Mouse (Mus musculus) forebrain, embryonic 11.5 days (tissue): ENCODE data around the gene Slc3a1. TPM values are rescaled to one million over a fixed set of nuclear protein-coding genes. Genes with fewer than 3 reads are reported as not detected.

ENCODE experiments used
- ATAC-seq: fragments of 200-750 bp; cut with Nextera tagmentation; replicated peaks from 2 replicates; pipeline ENCODE4 v1.8.0; 2017; ENCODE audit warnings: moderate TSS enrichment; ENCODE audit not compliant: low FRiP score
- DNase-seq: peaks from one replicate; pipeline ENCODE4 v3.0.0-alpha.2; 2017; ENCODE audit warnings: low spot score
- H3K27ac ChIP-seq: fragments of 300-500 bp; sonication (generic); 2 replicates; pipeline ENCODE4 v1.5.1; 2014; ENCODE audit warnings: low read depth, low read length
- H3K27me3 ChIP-seq: fragments of 300-500 bp; sonication (generic); 2 replicates; pipeline ENCODE4 v1.6.1; 2014; ENCODE audit warnings: mild to moderate bottlenecking, low read length, mixed read lengths; ENCODE audit not compliant: control insufficient read depth, insufficient read depth
- H3K36me3 ChIP-seq: fragments of 300-500 bp; sonication (generic); 2 replicates; pipeline ENCODE4 v1.6.1; 2014; ENCODE audit warnings: mild to moderate bottlenecking, low read length, moderate library complexity, mixed read lengths; ENCODE audit not compliant: control insufficient read depth, insufficient read depth
- H3K4me1 ChIP-seq: fragments of 300-500 bp; sonication (generic); replicated peaks from 2 replicates; pipeline ENCODE4 v1.6.1; 2014; ENCODE audit warnings: low read length, mixed read lengths; ENCODE audit not compliant: control insufficient read depth, insufficient read depth
- H3K4me2 ChIP-seq: fragments of 300-500 bp; sonication (generic); 2 replicates; pipeline ENCODE4 v1.6.1; 2014; ENCODE audit warnings: low read depth, mild to moderate bottlenecking, low read length, moderate library complexity, mixed read lengths; ENCODE audit not compliant: severe bottlenecking
- H3K4me3 ChIP-seq: fragments of 300-500 bp; sonication (generic); 2 replicates; pipeline ENCODE4 v1.5.1; 2014; ENCODE audit warnings: low read depth, low read length
- H3K9ac ChIP-seq: fragments of 300-500 bp; sonication (generic); 2 replicates; pipeline ENCODE4 v1.6.1; 2014; ENCODE audit warnings: low read length
- H3K9me3 ChIP-seq: fragments of 300-500 bp; sonication (generic); 2 replicates; pipeline ENCODE4 v1.6.1; 2016; ENCODE audit warnings: low read length, mixed read lengths; ENCODE audit not compliant: control insufficient read depth
- WGBS: fragments of 180-500 bp; shearing (Covaris S2); extraction: QIAGEN DNeasy Blood & Tissue Kit; methylation state at CpG from one replicate; pipeline ENCODE4 v1.1.7; 2014; 5-methylcytosine and 5-hydroxymethylcytosine counted together
- polyA plus RNA-seq: library from polyadenylated mRNA; unstranded; fragments of >200 nt; fragmentation: Nextera tagmentation; extraction: Ambion mirVana; gene quantifications from 2 replicates; pipeline ENCODE4 v1.2.1, GENCODE M21; 2014

Slc3a1 gene
- polyA plus RNA-seq, 1 experiment from 2014 or later, result 0.43 TPM

DNA sequence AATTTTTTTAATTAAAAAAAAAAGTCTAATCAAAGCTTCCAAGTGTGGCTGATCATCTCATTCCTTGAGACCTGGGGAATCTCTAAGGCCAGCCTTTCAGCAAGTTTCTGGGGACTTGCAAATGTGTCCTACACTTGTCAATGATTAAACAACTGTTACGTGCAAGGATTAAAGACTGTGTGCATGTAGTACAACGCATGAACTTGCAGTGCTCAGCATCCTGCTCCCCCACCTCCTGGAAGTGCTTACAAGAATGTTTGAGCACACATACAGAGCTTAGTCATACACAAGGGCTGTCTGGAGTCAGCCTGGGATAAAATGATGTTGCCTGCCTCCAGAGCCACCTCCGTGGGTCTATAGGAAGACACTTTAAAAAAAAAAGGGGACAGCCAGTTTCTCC, 929 bp upstream of the Slc3a1 start:
- no peaks in the 10 kb centered on the region for H3K36me3 ChIP-seq
- H3K27me3 ChIP-seq, result no peaks in the 10 kb centered on the region
- no peaks in the 10 kb centered on the region for H3K4me1 ChIP-seq
- no peak overlapping the region for H3K9ac ChIP-seq
- 91% methylated on average over 3 of the region's 3 CpGs for WGBS
- no peak overlapping the region for H3K27ac ChIP-seq
- no peak for DNase-seq
- H3K9me3 ChIP-seq, result no peaks in the 10 kb centered on the region
- ATAC-seq, result no peak
- H3K4me3 ChIP-seq, result no peak overlapping the region
- no peak overlapping the region for H3K4me2 ChIP-seq

DNA sequence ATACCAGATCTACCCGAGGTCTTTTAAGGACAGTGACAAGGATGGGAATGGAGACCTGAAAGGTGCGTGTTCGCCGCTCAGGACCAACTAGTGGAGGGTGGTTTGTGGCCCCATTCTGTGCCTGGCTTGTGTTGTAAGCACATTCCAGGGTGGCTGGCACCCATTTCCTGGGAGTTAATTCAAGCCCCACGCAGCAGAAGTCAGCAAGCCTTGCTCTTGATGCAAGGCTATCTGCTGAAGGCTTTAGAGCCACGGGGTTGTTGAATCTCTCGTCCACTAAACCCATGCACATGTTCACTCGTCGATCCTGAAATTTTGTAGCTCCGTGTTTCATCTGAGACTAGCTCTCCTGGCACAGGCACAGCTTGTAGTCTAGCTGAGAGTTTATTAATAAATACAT, 621 bp downstream of the Slc3a1 start:
- H3K27me3 ChIP-seq, result no peaks in the 10 kb centered on the region
- WGBS, result 96% methylated on average over 10 of the region's 10 CpGs
- no peak overlapping the region for H3K4me3 ChIP-seq
- no peak overlapping the region for H3K4me2 ChIP-seq
- no peak overlapping the region for H3K27ac ChIP-seq
- DNase-seq (no peak), ATAC-seq (no peak)
- H3K4me1 ChIP-seq, result no peaks in the 10 kb centered on the region
- no peaks in the 10 kb centered on the region for H3K9me3 ChIP-seq
- no peak overlapping the region for H3K9ac ChIP-seq
- no peaks in the 10 kb centered on the region for H3K36me3 ChIP-seq

- no peak overlapping the region for H3K9ac ChIP-seq
- 76% methylated on average over 5 of the region's 5 CpGs for WGBS
Observed at GRCm38 (mm10) chr17:85030651-85031050, 2.5 kb downstream of the Slc3a1 start.

GRCm38 (mm10) chr17:85033087-85033486, 4.9 kb downstream of the Slc3a1 start:
- ATAC-seq, result no peak
- DNase-seq, result no peak
- 86% methylated on average over 3 of the region's 3 CpGs for WGBS
- H3K9ac ChIP-seq, result no peak overlapping the region
- H3K27me3 ChIP-seq, result no peaks in the 10 kb centered on the region
- H3K4me1 ChIP-seq, result no peaks in the 10 kb centered on the region
- no peak overlapping the region for H3K4me2 ChIP-seq
- no peaks in the 10 kb centered on the region for H3K9me3 ChIP-seq
- H3K27ac ChIP-seq, result no peak overlapping the region
- no peaks in the 10 kb centered on the region for H3K36me3 ChIP-seq
- H3K4me3 ChIP-seq, result no peak overlapping the region

More at GRCm38 (mm10) chr17:85030651-85031050, 2.5 kb downstream of the Slc3a1 start:
- Histone ChIP-seq H3K27ac (no peak overlapping the region), H3K9me3 (no peaks in the 10 kb centered on the region), H3K4me1 (no peaks in the 10 kb centered on the region), H3K4me2 (no peak overlapping the region), H3K36me3 (no peaks in the 10 kb centered on the region), H3K27me3 (no peaks in the 10 kb centered on the region), H3K4me3 (no peak overlapping the region)
- no peak for ATAC-seq
- no peak for DNase-seq

DNA sequence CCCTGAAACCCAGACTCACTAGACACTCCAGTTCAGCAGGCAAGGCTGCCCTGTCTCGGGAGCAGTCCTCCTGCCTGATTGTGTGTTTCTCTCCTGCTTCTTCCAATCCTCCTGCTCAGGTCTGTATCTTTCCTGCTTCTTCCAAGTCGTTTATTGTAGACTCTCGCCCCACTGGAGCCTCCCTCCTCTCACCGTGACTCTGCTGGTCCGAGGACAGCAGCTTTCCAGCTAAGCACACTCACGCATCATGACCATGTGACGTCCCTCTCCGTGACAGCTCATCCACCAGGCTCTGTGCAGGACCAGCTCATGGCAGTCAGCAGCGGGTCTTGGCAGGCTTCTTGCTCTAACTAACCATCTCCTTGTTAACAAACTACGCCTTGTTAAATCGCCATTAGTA, 5.9 kb downstream of the Slc3a1 start:
- H3K4me1 ChIP-seq, result no peaks in the 10 kb centered on the region
- no peaks in the 10 kb centered on the region for H3K9me3 ChIP-seq
- H3K27ac ChIP-seq, result no peak overlapping the region
- H3K9ac ChIP-seq, result no peak overlapping the region
- H3K27me3 ChIP-seq, result no peaks in the 10 kb centered on the region
- no peak for ATAC-seq
- H3K36me3 ChIP-seq, result no peaks in the 10 kb centered on the region
- no peak overlapping the region for H3K4me2 ChIP-seq
- H3K4me3 ChIP-seq, result no peak overlapping the region
- WGBS, result 72% methylated on average over 11 of the region's 11 CpGs
- DNase-seq, result no peak

DNA sequence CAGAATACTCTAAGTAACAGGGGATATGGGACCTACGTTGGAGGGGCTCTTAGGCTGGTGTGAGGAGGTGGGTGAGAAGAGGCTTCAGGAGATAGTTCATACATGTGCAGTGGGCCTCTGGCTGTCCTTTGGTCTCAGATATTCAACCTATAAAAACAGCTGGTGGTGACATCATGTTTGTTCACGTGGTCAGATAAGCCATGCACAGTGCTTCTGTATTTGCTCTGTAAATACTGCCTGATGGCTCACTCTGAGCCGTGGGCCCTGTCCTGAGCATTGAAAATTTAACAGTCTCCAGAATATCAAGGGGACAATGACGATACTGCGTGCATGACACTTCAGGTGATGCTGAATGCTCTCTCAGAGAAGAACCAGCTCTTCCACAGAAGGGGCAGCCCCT, 9.7 kb downstream of the Slc3a1 start:
- 85% methylated on average over 5 of the region's 5 CpGs for WGBS
- no peak for DNase-seq
- no peak overlapping the region for H3K4me3 ChIP-seq
- H3K4me2 ChIP-seq, result no peak overlapping the region
- H3K27me3 ChIP-seq, result no peaks in the 10 kb centered on the region
- H3K9ac ChIP-seq, result no peak overlapping the region
- H3K36me3 ChIP-seq, result no peaks in the 10 kb centered on the region
- no peaks in the 10 kb centered on the region for H3K9me3 ChIP-seq
- H3K4me1 ChIP-seq, result no peaks in the 10 kb centered on the region
- H3K27ac ChIP-seq, result no peak overlapping the region
- no peak for ATAC-seq

- no peak overlapping the region for H3K9ac ChIP-seq
- no peak for DNase-seq
- ATAC-seq, result no peak
- WGBS, result 79% methylated on average over 4 of the region's 4 CpGs
- H3K4me1 ChIP-seq, result no peaks in the 10 kb centered on the region
- H3K4me2 ChIP-seq, result no peak overlapping the region
- no peaks in the 10 kb centered on the region for H3K36me3 ChIP-seq
- H3K4me3 ChIP-seq, result no peak overlapping the region
- H3K27ac ChIP-seq, result no peak overlapping the region
- no peaks in the 10 kb centered on the region for H3K27me3 ChIP-seq
- H3K9me3 ChIP-seq, result no peaks in the 10 kb centered on the region
Observed at GRCm38 (mm10) chr17:85038311-85038710, 10.1 kb downstream of the Slc3a1 start.

DNA sequence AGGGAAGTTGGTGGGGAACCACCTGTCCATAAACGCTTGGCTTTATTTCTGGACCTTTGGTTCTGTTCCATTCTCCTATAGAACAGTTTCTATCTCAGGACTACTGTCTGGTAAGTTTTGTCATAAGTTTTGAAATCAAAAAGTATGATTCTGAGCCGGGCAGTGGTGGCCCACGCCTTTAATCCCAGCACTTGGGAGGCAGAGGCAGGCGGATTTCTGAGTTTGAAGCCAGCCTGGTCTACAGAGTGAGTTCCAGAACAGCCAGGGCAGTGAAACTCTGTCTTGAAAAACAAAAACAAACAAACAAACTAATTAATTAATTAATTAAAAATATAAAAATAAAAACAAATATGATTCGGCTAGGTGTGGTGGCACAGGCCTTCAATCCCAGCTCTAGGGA, 10.6 kb downstream of the Slc3a1 start:
- no peaks in the 10 kb centered on the region for H3K4me1 ChIP-seq
- no peak overlapping the region for H3K27ac ChIP-seq
- no peak overlapping the region for H3K4me2 ChIP-seq
- no peak overlapping the region for H3K4me3 ChIP-seq
- 93% methylated on average over 5 of the region's 5 CpGs for WGBS
- no peaks in the 10 kb centered on the region for H3K27me3 ChIP-seq
- DNase-seq, result no peak
- no peak overlapping the region for H3K9ac ChIP-seq
- no peak for ATAC-seq
- no peaks in the 10 kb centered on the region for H3K36me3 ChIP-seq
- H3K9me3 ChIP-seq, result no peaks in the 10 kb centered on the region

GRCm38 (mm10) chr17:85040913-85041312, 12.7 kb downstream of the Slc3a1 start:
- Histone ChIP-seq H3K4me3 (no peak overlapping the region), H3K9me3 (no peaks in the 10 kb centered on the region), H3K4me2 (no peak overlapping the region), H3K27me3 (no peaks in the 10 kb centered on the region), H3K4me1 (no peaks in the 10 kb centered on the region), H3K27ac (no peak overlapping the region), H3K36me3 (no peaks in the 10 kb centered on the region), H3K9ac (no peak overlapping the region)
- ATAC-seq (no peak), DNase-seq (no peak)
- WGBS, result 87% methylated on average over 7 of the region's 7 CpGs
